Mouse (Mus musculus) brain, embryonic 14.5 days (tissue): ENCODE measurements around the gene Ncbp3. TPM values are rescaled to one million over a fixed set of nuclear protein-coding genes. Genes with fewer than 3 reads are reported as not detected.

Experiments
- DNase-seq: peaks from one replicate; pipeline ENCODE4 v3.0.0-alpha.2; 2011; ENCODE audit warnings: low read depth
- CTCF ChIP-seq: fragments of 200-500 bp; IDR thresholded peaks from 2 replicates; pipeline ENCODE4 v1.5.1; 2012; ENCODE audit warnings: inconsistent platforms, mild to moderate bottlenecking, moderate library complexity, borderline replicate concordance; ENCODE audit not compliant: insufficient read depth, insufficient read length; ENCODE audit errors: extremely low read depth
- POLR2A ChIP-seq: fragments of 200-500 bp; IDR thresholded peaks from 2 replicates; pipeline ENCODE4 v1.6.1; 2012; ENCODE audit warnings: mild to moderate bottlenecking, inconsistent platforms, borderline replicate concordance; ENCODE audit not compliant: poor library complexity, insufficient read depth, insufficient read length, severe bottlenecking; ENCODE audit errors: extremely low read depth
- polyA plus RNA-seq: library from polyadenylated mRNA; depleted of rRNA; stranded (reverse); fragments of >200 nt; gene quantifications from 2 replicates; pipeline ENCODE4 v1.2.3, GENCODE M21; 2012; rRNA removed

Ncbp3 gene
- polyA plus RNA-seq, 1 experiment, result 8.3 TPM

DNA sequence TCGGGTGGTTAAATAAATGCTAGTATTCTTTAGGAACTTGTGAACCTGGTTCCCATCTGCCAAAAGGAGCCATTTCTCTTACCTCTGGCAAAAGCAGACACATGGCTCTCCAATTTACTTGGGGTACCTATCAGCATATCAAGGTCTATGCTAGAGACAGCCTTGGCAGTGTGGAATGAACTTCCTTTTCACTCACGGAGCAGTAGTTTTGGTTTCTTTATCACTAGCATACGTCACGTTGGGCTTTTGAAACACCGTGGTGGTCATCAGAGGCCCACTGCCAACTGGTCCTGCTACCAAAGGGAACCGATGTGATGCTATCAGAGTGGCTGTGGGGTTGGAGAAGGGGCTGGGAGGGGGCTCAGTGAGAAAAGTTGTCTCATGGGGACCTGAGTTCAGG is 85.4 kb downstream of the Ncbp3 start:
- no peak for DNase-seq
- TF ChIP-seq CTCF, result no peak
- TF ChIP-seq POLR2A, result no peak

DNA sequence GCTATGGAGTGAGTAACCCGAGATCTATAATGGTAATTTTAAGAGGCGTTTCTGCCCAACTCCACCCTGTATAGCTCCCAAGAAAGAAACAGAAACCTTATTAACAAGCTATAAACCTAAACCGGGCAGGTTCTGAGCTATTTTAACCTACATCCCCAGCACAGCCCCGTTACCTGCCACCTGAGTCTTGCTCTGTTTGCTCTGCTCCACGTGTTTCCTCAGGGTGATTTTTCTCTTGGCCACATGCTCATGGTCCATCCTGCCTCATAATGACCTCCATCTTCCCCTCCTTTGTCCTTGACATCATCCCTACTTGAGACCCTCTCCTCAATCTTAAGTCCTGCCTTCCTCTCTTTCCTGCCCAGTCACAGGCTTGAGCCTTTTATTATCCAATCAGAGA is 86.6 kb downstream of the Ncbp3 start:
- TF ChIP-seq POLR2A (no peak), CTCF (no peak)
- DNase-seq, result no peak

DNA sequence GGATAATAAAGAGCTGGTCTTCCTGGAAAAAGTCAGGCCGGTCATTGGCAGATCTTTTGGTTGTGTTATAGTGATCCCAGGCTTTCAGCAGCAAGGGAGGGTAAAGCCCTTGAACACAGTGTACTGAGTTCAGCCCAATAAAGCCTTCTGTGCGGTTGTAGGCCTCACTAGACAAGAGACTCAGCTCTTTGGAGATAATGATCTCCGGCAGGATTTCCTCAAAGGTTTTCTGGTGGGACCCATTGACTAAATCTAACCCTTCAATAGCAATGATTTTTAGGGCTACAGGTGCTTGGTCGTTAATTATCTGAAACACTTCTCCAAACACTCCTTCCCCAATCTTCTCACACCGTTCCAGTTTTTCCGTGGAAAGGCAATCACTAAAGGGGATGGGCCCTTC is 89.0 kb downstream of the Ncbp3 start:
- DNase-seq, result no peak
- TF ChIP-seq CTCF (no peak), POLR2A (no peak)

DNA sequence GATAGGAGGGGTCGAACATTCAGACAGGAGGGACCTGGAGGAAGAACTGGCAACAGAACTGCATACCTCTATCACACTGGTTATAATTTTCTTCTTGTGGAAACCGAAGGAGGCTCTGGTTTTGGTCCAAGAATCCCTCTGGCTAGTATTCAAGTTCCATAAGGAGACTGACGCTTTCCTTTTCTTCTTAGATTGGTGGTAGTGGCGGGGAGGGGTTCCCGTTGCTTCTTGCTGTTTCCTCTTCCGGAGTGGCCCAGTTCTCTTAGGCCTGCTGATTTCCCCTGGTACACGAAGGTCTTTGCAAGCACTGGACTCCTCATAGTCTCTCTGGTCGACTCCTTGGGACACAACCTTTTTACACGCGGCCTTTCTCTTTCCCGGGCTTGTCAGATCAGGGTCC is 89.5 kb downstream of the Ncbp3 start:
- no peak for TF ChIP-seq POLR2A
- no peak for TF ChIP-seq CTCF

DNA sequence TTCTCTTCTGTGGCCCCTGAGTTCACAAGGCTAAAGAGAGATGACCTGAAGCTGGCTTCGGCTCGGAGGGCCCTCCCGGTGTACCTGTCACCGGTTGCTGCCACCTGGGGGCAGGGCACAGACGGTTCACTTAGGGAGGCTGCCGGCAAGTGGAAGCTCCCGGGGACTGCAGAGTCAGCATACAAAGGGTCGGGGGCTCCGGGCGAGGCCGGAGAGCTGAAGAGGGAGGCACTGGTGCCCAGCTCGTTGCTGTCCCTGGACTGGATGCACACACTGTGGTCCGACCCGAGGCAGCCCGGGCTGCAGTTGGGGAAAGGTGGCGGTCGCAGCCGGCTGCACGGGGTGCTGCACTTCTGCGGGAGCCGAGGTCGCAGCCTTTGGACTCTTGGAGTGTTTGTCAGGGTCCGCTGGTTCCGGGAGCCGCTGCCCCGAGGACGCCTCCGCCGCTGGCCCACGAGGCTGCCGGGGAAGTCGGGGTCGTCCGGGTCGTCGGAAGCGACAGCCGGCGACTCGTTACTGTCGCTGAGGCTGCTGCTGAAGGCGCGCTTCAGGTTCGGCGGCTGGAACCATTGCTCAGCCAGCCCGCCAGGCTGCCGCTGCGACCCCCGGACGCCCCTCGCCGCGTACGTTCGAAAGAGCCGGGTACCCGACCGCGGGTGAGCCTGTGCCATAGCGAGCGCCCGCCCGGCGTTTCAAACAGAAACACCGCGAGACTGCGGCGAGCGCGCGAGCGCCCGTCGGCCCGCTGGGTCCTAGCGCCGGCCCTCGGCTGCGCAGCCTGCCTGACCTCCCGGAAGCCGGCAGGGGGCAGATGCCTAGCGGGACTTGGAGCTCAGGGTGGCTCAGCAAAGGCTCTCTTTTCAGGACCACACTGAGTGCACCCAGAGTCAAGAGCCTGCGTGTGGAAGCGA is 90.3 kb downstream of the Ncbp3 start, which contains the start of gene Haspin:
TSS of gene Haspin (minus strand) at position 704 of the 911 bp plus-strand sequence.
- TF ChIP-seq POLR2A, result peak; percentile 45; the same call in 1 of the 2 replicates
- TF ChIP-seq CTCF, result peak; percentile 98
- peak; percentile 95 for DNase-seq

More for the DNA sequence above, 89.5 kb downstream of the Ncbp3 start:
- peak; percentile 29 for DNase-seq

Other genes with a start within 250 kb of the Ncbp3 start
- 1.0 and 1.4 TPM in 2 replicates for gene Atp2a3, start 86.6 kb upstream of the Ncbp3 start, polyA plus RNA-seq
- gene P2rx1, start 48.7 kb upstream of the Ncbp3 start, polyA plus RNA-seq, result 0.35 and 0.49 TPM in 2 replicates
- gene Camkk1, start 28.8 kb upstream of the Ncbp3 start, polyA plus RNA-seq, result 18.7 and 20.9 TPM in 2 replicates
- 0.08 and 0.13 TPM in 2 replicates for gene Itgae, start 42.8 kb downstream of the Ncbp3 start, polyA plus RNA-seq
- gene Haspin, start 90.5 kb downstream of the Ncbp3 start, polyA plus RNA-seq, result 2.1 and 3.2 TPM in 2 replicates
- 0.44 and 0.53 TPM in 2 replicates for gene P2rx5, start 112.6 kb downstream of the Ncbp3 start, polyA plus RNA-seq
- gene Emc6, start 129.3 kb downstream of the Ncbp3 start, polyA plus RNA-seq, result 74.7 and 115 TPM in 2 replicates
- 91.6 and 112 TPM in 2 replicates for gene Tax1bp3, start 129.3 kb downstream of the Ncbp3 start, polyA plus RNA-seq
- gene Ctns, start 151.3 kb downstream of the Ncbp3 start, polyA plus RNA-seq, result 25.5 and 25.7 TPM in 2 replicates
- gene Shpk, start 151.7 kb downstream of the Ncbp3 start, polyA plus RNA-seq, result 1.5 and 2.0 TPM in 2 replicates
- 0.13 and 0.44 TPM in 2 replicates for gene Trpv1, start 186.5 kb downstream of the Ncbp3 start, polyA plus RNA-seq
- 0.14 and 0.27 TPM in 2 replicates for gene Trpv3, start 219.6 kb downstream of the Ncbp3 start, polyA plus RNA-seq